Mouse (Mus musculus): Measurements from ENCODE around the gene Slc13a1.
"Not testable (repeated sequence)": the region's sequence is repeated elsewhere in the genome, so short reads cannot be mapped to it uniquely, and the experiment has no call there.

DNA sequence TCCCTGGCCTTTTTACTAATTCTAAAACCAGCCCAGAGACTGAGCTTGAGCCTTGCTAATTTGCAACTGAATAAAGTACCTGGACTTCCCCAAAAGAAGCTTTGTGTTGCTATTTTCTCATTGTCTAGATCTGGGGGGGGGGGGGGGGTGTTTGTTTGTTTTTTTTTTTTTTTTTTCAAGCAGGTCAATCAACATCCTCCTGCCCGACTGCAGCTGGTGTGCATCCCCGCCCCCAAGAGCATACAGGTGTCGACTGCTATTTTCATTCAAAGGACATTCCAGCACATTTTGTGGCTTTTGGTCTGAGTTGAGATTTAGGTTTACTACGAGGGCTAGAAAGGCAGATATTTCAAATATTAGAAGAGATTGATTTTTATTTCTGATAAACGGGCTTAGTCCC lies 28.5 kb upstream of the Slc13a1 start:
- TF ChIP-seq CTCF, EP300 (IDR thresholded peaks at IDR 0.05): not testable (repeated sequence)

Data from lung, postnatal 0 days (tissue).